Mouse (Mus musculus) stomach, embryonic 16.5 days (tissue): ENCODE measurements around the gene Hmmr. TPM values are rescaled to one million over a fixed set of nuclear protein-coding genes. Genes with fewer than 3 reads are reported as not detected.
A peak's percentile ranks its signal among the peaks of the same experiment; 100 is the strongest.

Experiments
- ATAC-seq: fragments of 200-750 bp; cut with Nextera tagmentation; 2 replicates; pipeline ENCODE4 v1.8.0; 2017; ENCODE audit warnings: moderate number of reproducible peaks, moderate TSS enrichment; ENCODE audit not compliant: insufficient read depth, low FRiP score
- H3K27ac ChIP-seq: fragments of 300-500 bp; sonication (generic); 2 replicates; pipeline ENCODE4 v1.5.1; 2014; ENCODE audit warnings: low read length
- H3K27me3 ChIP-seq: fragments of 300-500 bp; sonication (generic); 2 replicates; pipeline ENCODE4 v1.6.1; 2014; ENCODE audit warnings: low read length, control low read depth, mixed read lengths; ENCODE audit not compliant: control insufficient read depth, insufficient read depth
- H3K36me3 ChIP-seq: fragments of 300-500 bp; sonication (generic); 2 replicates; pipeline ENCODE4 v1.6.1; 2014; ENCODE audit warnings: low read length; ENCODE audit not compliant: control insufficient read depth, insufficient read depth
- H3K4me1 ChIP-seq: fragments of 300-500 bp; sonication (generic); 2 replicates; pipeline ENCODE4 v1.6.1; 2014; ENCODE audit warnings: low read length, control low read depth, mixed read lengths; ENCODE audit not compliant: control insufficient read depth, insufficient read depth
- H3K4me2 ChIP-seq: fragments of 300-500 bp; sonication (generic); 2 replicates; pipeline ENCODE4 v1.6.1; 2014; ENCODE audit warnings: low read depth, low read length, mixed read lengths
- H3K4me3 ChIP-seq: fragments of 300-500 bp; sonication (generic); replicated peaks from 2 replicates; pipeline ENCODE4 v1.5.1; 2014; ENCODE audit warnings: mild to moderate bottlenecking, low read length
- H3K9ac ChIP-seq: fragments of 300-500 bp; sonication (generic); 2 replicates; pipeline ENCODE4 v1.6.1; 2014; ENCODE audit warnings: low read length
- H3K9me3 ChIP-seq: fragments of 300-500 bp; sonication (generic); replicated peaks from 2 replicates; pipeline ENCODE4 v1.6.1; 2016; ENCODE audit warnings: low read length, control low read depth; ENCODE audit not compliant: control insufficient read depth
- WGBS: fragments of 180-500 bp; shearing (Covaris S2); extraction: QIAGEN DNeasy Blood & Tissue Kit; methylation state at CpG from one replicate; pipeline ENCODE4 v1.1.7; 2014; 5-methylcytosine and 5-hydroxymethylcytosine counted together
- polyA plus RNA-seq: library from polyadenylated mRNA; unstranded; fragments of >200 nt; fragmentation: Nextera tagmentation; extraction: Ambion mirVana; gene quantifications from 2 replicates; pipeline ENCODE4 v1.2.1, GENCODE M21; 2015

Gene Hmmr
- polyA plus RNA-seq, 1 experiment from 2014 or later, result 41.1 TPM

- H3K4me3 ChIP-seq, result peak overlapping the region; percentile 93
- no peak for ATAC-seq
- H3K27ac ChIP-seq, result peak overlapping the region; percentile 82
- no peaks in the 10 kb centered on the region; the same call in 1 of the 2 replicates for H3K36me3 ChIP-seq
- H3K9ac ChIP-seq, result peak overlapping the region; percentile 92
- peaks cover 3% of the 10 kb centered on the region for H3K4me1 ChIP-seq
- peak overlapping the region; percentile 84 for H3K4me2 ChIP-seq
- 2% methylated on average over 19 of the region's 19 CpGs for WGBS
- H3K27me3 ChIP-seq, result no peaks in the 10 kb centered on the region
- H3K9me3 ChIP-seq, result no peaks in the 10 kb centered on the region
Observed at GRCm38 (mm10) chr11:40754664-40755107, 21.5 kb upstream of the Hmmr start.

- no peak for ATAC-seq
- peaks cover 3% of the 10 kb centered on the region for H3K4me1 ChIP-seq
- H3K4me3 ChIP-seq, result peak overlapping the region; percentile 5; the same call in 1 of the 2 replicates
Observed at GRCm38 (mm10) chr11:40753836-40754235, 20.6 kb upstream of the Hmmr start.

GRCm38 (mm10) chr11:40747716-40748115, 14.5 kb upstream of the Hmmr start:
- Histone ChIP-seq H3K4me3 (no peak overlapping the region), H3K4me1 (no peaks in the 10 kb centered on the region), H3K36me3 (no peaks in the 10 kb centered on the region; the same call in 1 of the 2 replicates), H3K27ac (no peak overlapping the region), H3K9me3 (no peaks in the 10 kb centered on the region), H3K9ac (no peak overlapping the region), H3K4me2 (no peak overlapping the region), H3K27me3 (no peaks in the 10 kb centered on the region)
- WGBS, result 71% methylated on average over 2 of the region's 2 CpGs
- no peak for ATAC-seq

More at GRCm38 (mm10) chr11:40753836-40754235, 20.6 kb upstream of the Hmmr start:
- no peaks in the 10 kb centered on the region for H3K9me3 ChIP-seq
- WGBS, result 50% methylated on average over 6 of the region's 6 CpGs
- H3K4me2 ChIP-seq, result peak overlapping the region; percentile 84
- H3K27ac ChIP-seq, result no peak overlapping the region
- no peaks in the 10 kb centered on the region; the same call in 1 of the 2 replicates for H3K36me3 ChIP-seq
- no peaks in the 10 kb centered on the region for H3K27me3 ChIP-seq
- no peak overlapping the region for H3K9ac ChIP-seq

GRCm38 (mm10) chr11:40746361-40746760, 13.1 kb upstream of the Hmmr start:
- H3K4me1 ChIP-seq, result no peaks in the 10 kb centered on the region
- H3K27ac ChIP-seq, result no peak overlapping the region
- ATAC-seq, result no peak
- no peak overlapping the region for H3K9ac ChIP-seq
- 92% methylated on average over 12 of the region's 12 CpGs for WGBS
- no peaks in the 10 kb centered on the region for H3K36me3 ChIP-seq
- no peaks in the 10 kb centered on the region for H3K9me3 ChIP-seq
- H3K4me3 ChIP-seq, result no peak overlapping the region
- H3K27me3 ChIP-seq, result no peaks in the 10 kb centered on the region
- H3K4me2 ChIP-seq, result no peak overlapping the region

GRCm38 (mm10) chr11:40744348-40744747, 11.1 kb upstream of the Hmmr start:
- 76% methylated on average over 3 of the region's 3 CpGs for WGBS
- no peaks in the 10 kb centered on the region; the same call in 1 of the 2 replicates for H3K36me3 ChIP-seq
- no peaks in the 10 kb centered on the region for H3K27me3 ChIP-seq
- no peaks in the 10 kb centered on the region for H3K4me1 ChIP-seq
- no peak for ATAC-seq
- H3K9ac ChIP-seq, result no peak overlapping the region
- no peaks in the 10 kb centered on the region for H3K9me3 ChIP-seq
- H3K4me3 ChIP-seq, result no peak overlapping the region
- H3K4me2 ChIP-seq, result no peak overlapping the region
- no peak overlapping the region for H3K27ac ChIP-seq

- ATAC-seq, result no peak
- WGBS, result 91% methylated on average over 12 of the region's 12 CpGs
- no peaks in the 10 kb centered on the region for H3K27me3 ChIP-seq
- no peak overlapping the region for H3K9ac ChIP-seq
- H3K27ac ChIP-seq, result no peak overlapping the region
- no peak overlapping the region for H3K4me2 ChIP-seq
- H3K4me1 ChIP-seq, result no peaks in the 10 kb centered on the region
- H3K4me3 ChIP-seq, result no peak overlapping the region
- H3K9me3 ChIP-seq, result no peaks in the 10 kb centered on the region
- peaks cover 8% of the 10 kb centered on the region for H3K36me3 ChIP-seq
Observed at GRCm38 (mm10) chr11:40741605-40742262, 8.5 kb upstream of the Hmmr start.

GRCm38 (mm10) chr11:40737369-40737768, 4.1 kb upstream of the Hmmr start:
- no peak overlapping the region for H3K9ac ChIP-seq
- H3K4me2 ChIP-seq, result no peak overlapping the region
- no peaks in the 10 kb centered on the region for H3K27me3 ChIP-seq
- H3K9me3 ChIP-seq, result no peaks in the 10 kb centered on the region
- ATAC-seq, result no peak
- no peak overlapping the region for H3K27ac ChIP-seq
- H3K4me1 ChIP-seq, result peaks cover 10% of the 10 kb centered on the region
- H3K4me3 ChIP-seq, result no peak overlapping the region
- WGBS, result 92% methylated on average over 3 of the region's 3 CpGs
- H3K36me3 ChIP-seq, result peaks cover 9% of the 10 kb centered on the region

- ATAC-seq, result no peak
- Histone ChIP-seq H3K4me3 (peak overlapping the region; percentile 71), H3K27ac (0 out of 2 replicates have a peak overlapping the region, but pooled peaks have one; percentile 69), H3K4me2 (peak overlapping the region; percentile 88), H3K4me1 (peaks cover 17% of the 10 kb centered on the region), H3K9me3 (no peaks in the 10 kb centered on the region), H3K27me3 (no peaks in the 10 kb centered on the region), H3K9ac (peak overlapping the region; percentile 91), H3K36me3 (peaks cover 9% of the 10 kb centered on the region)
- 3% methylated on average over 11 of the region's 11 CpGs for WGBS
Observed at GRCm38 (mm10) chr11:40734251-40734752, 1.1 kb upstream of the Hmmr start.

GRCm38 (mm10) chr11:40732997-40733338, 254 bp downstream of the Hmmr start:
- peak; percentile 8; the same call in 1 of the 2 replicates for ATAC-seq
- peak overlapping the region; percentile 86 for H3K4me2 ChIP-seq
- WGBS, result 1% methylated on average over 14 of the region's 14 CpGs
- peaks cover 17% of the 10 kb centered on the region for H3K4me1 ChIP-seq
- peak overlapping the region; percentile 47; the same call in 1 of the 2 replicates for H3K27ac ChIP-seq
- H3K4me3 ChIP-seq, result peak overlapping the region; percentile 71
- peak overlapping the region; percentile 76 for H3K9ac ChIP-seq
- no peaks in the 10 kb centered on the region for H3K27me3 ChIP-seq
- H3K36me3 ChIP-seq, result peaks cover 9% of the 10 kb centered on the region
- H3K9me3 ChIP-seq, result no peaks in the 10 kb centered on the region
